Mouse (Mus musculus): ENCODE measurements around the gene Hgfac. TPM values are rescaled to one million over a fixed set of nuclear protein-coding genes. Genes with fewer than 3 reads are reported as not detected.

The Hgfac gene
- polyA plus RNA-seq, 1 experiment, result 1.1 TPM

DNA sequence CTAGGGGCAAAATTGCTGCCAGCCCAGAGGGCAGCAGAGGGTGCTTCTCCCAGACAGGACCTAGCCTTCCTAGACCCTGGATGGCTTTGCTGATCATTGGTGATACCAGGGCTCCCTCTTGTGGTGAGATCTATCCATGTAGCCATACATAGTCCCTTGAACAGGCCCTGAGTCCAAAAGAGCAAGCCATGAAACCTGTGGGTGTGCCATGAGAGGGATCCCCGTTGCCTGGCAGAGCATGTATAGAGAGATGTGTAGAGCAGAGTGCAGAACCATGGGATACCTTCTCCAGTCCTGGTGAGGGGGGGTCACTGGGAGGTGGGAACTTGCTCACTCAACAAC lies 1.8 kb downstream of the Hgfac start:
- Histone ChIP-seq H3K27me3 (ENCODE audit: control insufficient read depth, insufficient read depth, low read length, poor library complexity, severe bottlenecking) (no peaks in the 10 kb centered on the region), H3K36me3 (ENCODE audit: control insufficient read depth, insufficient read depth, low read length, poor library complexity, severe bottlenecking) (no peaks in the 10 kb centered on the region), H3K9ac (ENCODE audit: low read depth, poor library complexity, severe bottlenecking) (no peak overlapping the region), H3K27ac (ENCODE audit: insufficient read depth, low read length) (no peak overlapping the region), H3K9me3 (replicated peaks; ENCODE audit: control insufficient read depth, insufficient read depth, low read length, poor library complexity, severe bottlenecking) (no peaks in the 10 kb centered on the region), H3K4me3 (ENCODE audit: low read depth, low read length) (no peak overlapping the region), H3K4me1 (ENCODE audit: control insufficient read depth, insufficient read depth, low read length) (no peaks in the 10 kb centered on the region)
- TF ChIP-seq EP300 (IDR thresholded peaks at IDR 0.05; ENCODE audit: insufficient read depth, low read depth, low read length), result no peak
- peak; percentile 73 for TF ChIP-seq CTCF (IDR thresholded peaks at IDR 0.05; ENCODE audit: low read depth, low read length)
- no peak for TF ChIP-seq POLR2A (IDR thresholded peaks at IDR 0.05; ENCODE audit: insufficient read depth, low read length)

DNA sequence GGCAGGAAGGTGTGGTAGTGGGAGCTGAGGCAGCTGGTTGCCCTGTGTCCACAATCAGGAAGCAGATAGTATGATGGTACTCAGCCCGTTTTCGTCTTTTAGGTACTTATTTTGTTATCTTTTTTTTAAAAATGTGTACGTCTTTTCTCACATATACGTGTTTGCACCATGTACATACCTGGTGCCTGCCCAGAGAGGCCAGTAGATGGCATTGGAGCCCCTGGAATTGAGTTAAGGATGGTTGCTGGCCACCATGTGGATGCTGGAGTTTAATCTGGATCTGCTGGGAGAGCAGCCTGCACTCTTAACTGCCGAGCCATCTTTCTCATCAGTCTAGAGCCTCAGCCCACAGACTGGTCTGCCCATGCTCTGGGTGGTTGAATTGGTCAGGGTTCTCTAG lies 9.2 kb downstream of the Hgfac start:
- H3K4me3 ChIP-seq (ENCODE audit: low read depth, low read length), result no peak overlapping the region
- no peaks in the 10 kb centered on the region for H3K4me1 ChIP-seq (ENCODE audit: control insufficient read depth, insufficient read depth, low read length)
- no peak overlapping the region for H3K27ac ChIP-seq (ENCODE audit: insufficient read depth, low read length)
- H3K9ac ChIP-seq (ENCODE audit: low read depth, poor library complexity, severe bottlenecking), result no peak overlapping the region
- H3K9me3 ChIP-seq (replicated peaks; ENCODE audit: control insufficient read depth, insufficient read depth, low read length, poor library complexity, severe bottlenecking), result no peaks in the 10 kb centered on the region
- no peaks in the 10 kb centered on the region for H3K36me3 ChIP-seq (ENCODE audit: control insufficient read depth, insufficient read depth, low read length, poor library complexity, severe bottlenecking)
- TF ChIP-seq CTCF (IDR thresholded peaks at IDR 0.05; ENCODE audit: low read depth, low read length) (peak; percentile 41), POLR2A (IDR thresholded peaks at IDR 0.05; ENCODE audit: insufficient read depth, low read length) (no peak)
- H3K27me3 ChIP-seq (ENCODE audit: control insufficient read depth, insufficient read depth, low read length, poor library complexity, severe bottlenecking), result no peaks in the 10 kb centered on the region

DNA sequence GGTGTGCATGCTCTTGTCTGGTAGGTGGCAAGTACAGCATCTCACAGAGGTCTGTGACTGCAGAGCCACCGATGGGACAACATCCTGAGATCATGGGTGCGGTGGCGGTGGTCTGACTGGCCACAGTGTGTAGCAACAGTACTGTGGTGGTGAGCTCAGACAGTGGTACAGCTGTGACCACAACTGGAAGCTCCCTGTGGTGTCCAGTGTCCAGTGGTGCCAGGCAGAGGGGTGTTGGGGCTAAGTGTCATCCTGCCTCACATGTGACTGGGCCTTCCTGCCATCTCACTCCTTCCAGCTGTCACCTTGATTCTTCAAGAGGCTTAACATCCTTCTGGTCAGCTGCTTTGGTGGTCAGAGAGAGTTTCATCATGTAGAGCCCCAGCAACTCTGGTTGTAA lies 13.3 kb downstream of the Hgfac start:
- no peak overlapping the region for H3K4me3 ChIP-seq (ENCODE audit: low read depth, low read length)
- H3K27me3 ChIP-seq (ENCODE audit: control insufficient read depth, insufficient read depth, low read length, poor library complexity, severe bottlenecking), result no peaks in the 10 kb centered on the region; the same call in 1 of the 2 replicates
- H3K27ac ChIP-seq (ENCODE audit: insufficient read depth, low read length), result no peak overlapping the region
- TF ChIP-seq EP300 (IDR thresholded peaks at IDR 0.05; ENCODE audit: insufficient read depth, low read depth, low read length), result no peak
- TF ChIP-seq POLR2A (IDR thresholded peaks at IDR 0.05; ENCODE audit: insufficient read depth, low read length), result no peak
- TF ChIP-seq CTCF (IDR thresholded peaks at IDR 0.05; ENCODE audit: low read depth, low read length), result no peak
- no peaks in the 10 kb centered on the region for H3K36me3 ChIP-seq (ENCODE audit: control insufficient read depth, insufficient read depth, low read length, poor library complexity, severe bottlenecking)
- no peaks in the 10 kb centered on the region for H3K4me1 ChIP-seq (ENCODE audit: control insufficient read depth, insufficient read depth, low read length)
- no peaks in the 10 kb centered on the region for H3K9me3 ChIP-seq (replicated peaks; ENCODE audit: control insufficient read depth, insufficient read depth, low read length, poor library complexity, severe bottlenecking)
- no peak overlapping the region for H3K9ac ChIP-seq (ENCODE audit: low read depth, poor library complexity, severe bottlenecking)

DNA sequence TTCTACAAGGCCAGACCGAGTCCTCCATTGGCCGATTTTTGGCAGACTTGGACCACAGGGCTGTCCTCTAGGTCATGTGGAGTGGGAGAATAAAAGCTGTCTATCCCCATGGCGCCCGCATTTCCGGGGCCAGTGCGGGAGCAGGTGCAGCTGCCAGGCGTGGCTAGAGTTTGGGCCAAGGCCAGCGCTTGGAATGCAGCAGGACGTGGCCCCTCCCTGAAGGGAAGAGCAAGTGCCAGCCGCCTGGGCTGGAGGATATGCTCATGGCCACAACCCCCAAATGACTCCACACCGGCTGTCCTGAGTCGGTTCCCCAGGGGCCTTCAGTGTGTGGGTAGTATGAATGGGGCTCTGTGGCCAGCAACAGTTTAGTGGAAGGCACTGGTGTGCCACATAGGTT lies 13.8 kb downstream of the Hgfac start:
- H3K9me3 ChIP-seq (replicated peaks; ENCODE audit: control insufficient read depth, insufficient read depth, low read length, poor library complexity, severe bottlenecking), result no peaks in the 10 kb centered on the region

DNA sequence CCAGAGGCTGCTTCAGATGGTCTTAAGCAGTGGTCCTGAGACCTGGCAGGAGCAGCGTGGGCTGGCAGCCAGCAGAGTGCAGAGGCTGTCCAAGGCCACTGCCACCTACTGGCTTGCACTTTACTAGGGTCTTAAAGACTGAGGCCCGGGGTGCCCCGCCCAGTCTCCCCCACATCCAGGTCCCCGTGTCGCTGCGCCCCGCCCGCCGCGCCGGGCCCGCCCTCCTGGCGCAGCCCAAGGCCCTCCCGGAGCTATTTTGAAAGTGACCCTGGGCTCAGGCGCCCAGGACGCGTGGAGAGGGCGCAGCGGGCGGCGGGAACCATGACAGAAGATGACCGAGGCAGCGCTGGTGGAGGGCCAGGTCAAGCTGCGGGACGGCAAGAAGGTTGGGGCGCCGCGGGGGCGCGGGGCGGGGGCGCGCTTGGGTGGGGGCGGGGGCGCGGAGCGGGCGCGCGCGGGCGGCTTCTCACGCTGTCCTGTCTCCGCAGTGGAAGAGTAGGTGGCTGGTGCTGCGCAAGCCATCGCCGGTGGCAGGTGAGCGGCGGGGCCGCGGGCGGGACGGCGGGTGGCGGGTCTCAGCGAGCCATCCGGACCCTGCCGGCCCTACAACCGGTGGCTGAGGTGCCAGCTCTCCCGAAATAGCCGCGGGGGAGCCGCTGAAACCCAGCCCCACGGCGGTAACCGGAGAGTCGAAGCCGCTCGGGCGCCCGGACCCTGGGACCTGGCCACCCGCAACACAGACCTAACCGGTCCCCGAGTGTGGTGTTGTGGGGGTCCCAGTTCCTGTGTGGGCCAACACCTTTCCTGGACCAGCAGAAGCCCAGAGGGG lies 15.5 kb downstream of the Hgfac start, which contains the start of gene Dok7:
Gene Dok7, plus strand, starts transcription at position 163 of the 829 bp plus-strand sequence.
- no peaks in the 10 kb centered on the region; the same call in 1 of the 2 replicates for H3K27me3 ChIP-seq (ENCODE audit: control insufficient read depth, insufficient read depth, low read length, poor library complexity, severe bottlenecking)
- H3K9ac ChIP-seq (ENCODE audit: low read depth, poor library complexity, severe bottlenecking), result peak within 1 kb of the TSS; percentile 12
- H3K27ac ChIP-seq (ENCODE audit: insufficient read depth, low read length), result no peak within 1 kb of the TSS
- H3K36me3 ChIP-seq (ENCODE audit: control insufficient read depth, insufficient read depth, low read length, poor library complexity, severe bottlenecking), result no peaks in the 10 kb centered on the region
- no peaks in the 10 kb centered on the region for H3K4me1 ChIP-seq (ENCODE audit: control insufficient read depth, insufficient read depth, low read length)
- H3K9me3 ChIP-seq (replicated peaks; ENCODE audit: control insufficient read depth, insufficient read depth, low read length, poor library complexity, severe bottlenecking), result no peaks in the 10 kb centered on the region
- peak within 1 kb of the TSS; percentile 51 for H3K4me3 ChIP-seq (ENCODE audit: low read depth, low read length)
- TF ChIP-seq POLR2A (IDR thresholded peaks at IDR 0.05; ENCODE audit: insufficient read depth, low read length) (no peak), CTCF (IDR thresholded peaks at IDR 0.05; ENCODE audit: low read depth, low read length) (no peak)

More for the DNA sequence above, 13.8 kb downstream of the Hgfac start:
- Histone ChIP-seq H3K4me1 (ENCODE audit: control insufficient read depth, insufficient read depth, low read length) (no peaks in the 10 kb centered on the region), H3K9ac (ENCODE audit: low read depth, poor library complexity, severe bottlenecking) (no peak overlapping the region), H3K27ac (ENCODE audit: insufficient read depth, low read length) (no peak overlapping the region), H3K4me3 (ENCODE audit: low read depth, low read length) (no peak overlapping the region), H3K27me3 (ENCODE audit: control insufficient read depth, insufficient read depth, low read length, poor library complexity, severe bottlenecking) (no peaks in the 10 kb centered on the region; the same call in 1 of the 2 replicates), H3K36me3 (ENCODE audit: control insufficient read depth, insufficient read depth, low read length, poor library complexity, severe bottlenecking) (no peaks in the 10 kb centered on the region)
- TF ChIP-seq CTCF (IDR thresholded peaks at IDR 0.05; ENCODE audit: low read depth, low read length) (no peak), POLR2A (IDR thresholded peaks at IDR 0.05; ENCODE audit: insufficient read depth, low read length) (no peak), EP300 (IDR thresholded peaks at IDR 0.05; ENCODE audit: insufficient read depth, low read depth, low read length) (no peak)

DNA sequence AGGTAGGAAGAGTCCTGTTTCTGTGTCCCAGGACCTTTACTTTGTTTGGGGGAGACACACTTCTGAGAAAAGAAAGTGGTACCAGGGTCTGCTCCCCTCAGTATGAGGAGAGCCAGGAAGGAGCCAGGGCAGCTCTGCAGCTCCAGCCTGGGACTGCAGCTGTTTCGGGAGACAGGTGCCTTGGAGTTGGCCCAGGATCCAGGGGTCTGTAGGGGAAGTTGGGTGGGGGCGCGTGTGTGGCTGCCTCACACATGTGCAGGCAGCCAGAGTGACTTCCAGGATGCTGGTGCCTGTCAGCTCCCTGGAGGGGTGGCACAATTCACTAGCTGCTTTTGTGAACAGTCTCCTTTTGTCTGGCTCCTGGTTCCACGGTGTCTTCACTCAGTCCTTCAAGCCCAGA lies 16.3 kb downstream of the Hgfac start:
- no peak overlapping the region for H3K4me3 ChIP-seq (ENCODE audit: low read depth, low read length)
- H3K27me3 ChIP-seq (ENCODE audit: control insufficient read depth, insufficient read depth, low read length, poor library complexity, severe bottlenecking), result no peaks in the 10 kb centered on the region; the same call in 1 of the 2 replicates
- no peaks in the 10 kb centered on the region for H3K36me3 ChIP-seq (ENCODE audit: control insufficient read depth, insufficient read depth, low read length, poor library complexity, severe bottlenecking)
- no peak overlapping the region for H3K27ac ChIP-seq (ENCODE audit: insufficient read depth, low read length)
- TF ChIP-seq EP300 (IDR thresholded peaks at IDR 0.05; ENCODE audit: insufficient read depth, low read depth, low read length) (no peak), CTCF (IDR thresholded peaks at IDR 0.05; ENCODE audit: low read depth, low read length) (no peak), POLR2A (IDR thresholded peaks at IDR 0.05; ENCODE audit: insufficient read depth, low read length) (no peak)
- H3K9ac ChIP-seq (ENCODE audit: low read depth, poor library complexity, severe bottlenecking), result no peak overlapping the region
- no peaks in the 10 kb centered on the region for H3K9me3 ChIP-seq (replicated peaks; ENCODE audit: control insufficient read depth, insufficient read depth, low read length, poor library complexity, severe bottlenecking)
- no peaks in the 10 kb centered on the region for H3K4me1 ChIP-seq (ENCODE audit: control insufficient read depth, insufficient read depth, low read length)

Measured in ES-Bruce4 (cell line).